Mouse (Mus musculus): Measurements from ENCODE around the gene Mcub.

Mcub gene

GRCm38 (mm10) chr3:129969432-129970395 lies at the start of gene Mcub:
Gene Mcub (minus strand): TSS chr3:129970206.
- peak; percentile 82 for DNase-seq (ENCODE audit: low read depth)

- DNase-seq (ENCODE audit: low read depth) = peak; percentile 9
Observed at GRCm38 (mm10) chr3:130012943-130013342, 42.9 kb upstream of the Mcub start.

- DNase-seq (ENCODE audit: low read depth) = no peak
Observed at GRCm38 (mm10) chr3:130011236-130011635, 41.2 kb upstream of the Mcub start.

- DNase-seq (ENCODE audit: low read depth) = no peak
Observed at GRCm38 (mm10) chr3:130006141-130006540, 36.1 kb upstream of the Mcub start.

- DNase-seq (ENCODE audit: low read depth) = no peak
Observed at GRCm38 (mm10) chr3:130000926-130001325, 30.9 kb upstream of the Mcub start.

GRCm38 (mm10) chr3:129998526-129998925 lies 28.5 kb upstream of the Mcub start:
- DNase-seq (ENCODE audit: low read depth) = no peak

GRCm38 (mm10) chr3:129998001-129998400 lies 28.0 kb upstream of the Mcub start:
- no peak for DNase-seq (ENCODE audit: low read depth)

- no peak for DNase-seq (ENCODE audit: low read depth)
Observed at GRCm38 (mm10) chr3:129997324-129997723, 27.3 kb upstream of the Mcub start.

GRCm38 (mm10) chr3:129987297-129987696 lies 17.3 kb upstream of the Mcub start:
- DNase-seq (ENCODE audit: low read depth) = no peak

GRCm38 (mm10) chr3:129985335-129985734 lies 15.3 kb upstream of the Mcub start:
- DNase-seq (ENCODE audit: low read depth) = no peak

- DNase-seq (ENCODE audit: low read depth) = no peak
Observed at GRCm38 (mm10) chr3:129984797-129985196, 14.8 kb upstream of the Mcub start.

- DNase-seq (ENCODE audit: low read depth) = no peak
Observed at GRCm38 (mm10) chr3:129982271-129982670, 12.3 kb upstream of the Mcub start.

- DNase-seq (ENCODE audit: low read depth) = no peak
Observed at GRCm38 (mm10) chr3:129981756-129982155, 11.8 kb upstream of the Mcub start.

- DNase-seq (ENCODE audit: low read depth) = no peak
Observed at GRCm38 (mm10) chr3:129979510-129979909, 9.5 kb upstream of the Mcub start.

GRCm38 (mm10) chr3:129978716-129979115 lies 8.7 kb upstream of the Mcub start:
- DNase-seq (ENCODE audit: low read depth) = no peak

- no peak for DNase-seq (ENCODE audit: low read depth)
Observed at GRCm38 (mm10) chr3:129976317-129976716, 6.3 kb upstream of the Mcub start.

GRCm38 (mm10) chr3:129970529-129971515 lies 816 bp upstream of the Mcub start:
- peak; percentile 39 for DNase-seq (ENCODE audit: low read depth)

- no peak for DNase-seq (ENCODE audit: low read depth)
Observed at GRCm38 (mm10) chr3:129969031-129969430, 975 bp downstream of the Mcub start.

GRCm38 (mm10) chr3:129967874-129968273 lies 2.1 kb downstream of the Mcub start:
- DNase-seq (ENCODE audit: low read depth) = no peak

- DNase-seq (ENCODE audit: low read depth) = no peak
Observed at GRCm38 (mm10) chr3:129964681-129965080, 5.3 kb downstream of the Mcub start.

- no peak for DNase-seq (ENCODE audit: low read depth)
Observed at GRCm38 (mm10) chr3:129962533-129962932, 7.5 kb downstream of the Mcub start.

GRCm38 (mm10) chr3:129953296-129953695 lies 16.7 kb downstream of the Mcub start:
- DNase-seq (ENCODE audit: low read depth) = no peak
